Mouse (Mus musculus) neural tube, embryonic 12.5 days (tissue): ENCODE data around the gene Hist1h3g. TPM values are rescaled to one million over a fixed set of nuclear protein-coding genes. Genes with fewer than 3 reads are reported as not detected.
"Not testable (repeated sequence)": the region's sequence is repeated elsewhere in the genome, so short reads cannot be mapped to it uniquely, and the experiment has no call there.

Experiments used
- ATAC-seq: fragments of 200-750 bp; cut with Nextera tagmentation; 2 replicates; pipeline ENCODE4 v1.8.0; 2017; ENCODE audit warnings: low read depth, mild to moderate bottlenecking, moderate TSS enrichment, moderate library complexity; ENCODE audit not compliant: low FRiP score
- H3K27ac ChIP-seq: fragments of 300-500 bp; sonication (generic); 2 replicates; pipeline ENCODE4 v1.5.1; 2016
- H3K27me3 ChIP-seq: fragments of 300-500 bp; sonication (generic); replicated peaks from 2 replicates; pipeline ENCODE4 v1.6.1; 2016; ENCODE audit warnings: mild to moderate bottlenecking
- H3K36me3 ChIP-seq: fragments of 300-500 bp; sonication (generic); 2 replicates; pipeline ENCODE4 v1.6.1; 2016; ENCODE audit warnings: mild to moderate bottlenecking
- H3K4me1 ChIP-seq: fragments of 300-500 bp; sonication (generic); 2 replicates; pipeline ENCODE4 v1.6.1; 2016
- H3K4me2 ChIP-seq: fragments of 300-500 bp; sonication (generic); replicated peaks from 2 replicates; pipeline ENCODE4 v1.6.1; 2016; ENCODE audit warnings: mild to moderate bottlenecking
- H3K4me3 ChIP-seq: fragments of 300-500 bp; sonication (generic); 2 replicates; pipeline ENCODE4 v1.5.1; 2016
- H3K9ac ChIP-seq: fragments of 300-500 bp; sonication (generic); 2 replicates; pipeline ENCODE4 v1.6.1; 2016; ENCODE audit warnings: mild to moderate bottlenecking
- H3K9me3 ChIP-seq: fragments of 300-500 bp; sonication (generic); 2 replicates; pipeline ENCODE4 v1.6.1; 2016; ENCODE audit warnings: mild to moderate bottlenecking
- WGBS: fragments of 180-500 bp; shearing (Covaris S2); methylation state at CpG from one replicate; pipeline ENCODE4 v1.1.7; 2016; 5-methylcytosine and 5-hydroxymethylcytosine counted together
- polyA plus RNA-seq: library from polyadenylated mRNA; unstranded; fragments of >200 nt; fragmentation: Nextera tagmentation; extraction: Ambion mirVana; gene quantifications from 2 replicates; pipeline ENCODE4 v1.2.1, GENCODE M21; 2016

Hist1h3g gene
- polyA plus RNA-seq, 1 experiment from 2014 or later = 3.0 TPM

DNA sequence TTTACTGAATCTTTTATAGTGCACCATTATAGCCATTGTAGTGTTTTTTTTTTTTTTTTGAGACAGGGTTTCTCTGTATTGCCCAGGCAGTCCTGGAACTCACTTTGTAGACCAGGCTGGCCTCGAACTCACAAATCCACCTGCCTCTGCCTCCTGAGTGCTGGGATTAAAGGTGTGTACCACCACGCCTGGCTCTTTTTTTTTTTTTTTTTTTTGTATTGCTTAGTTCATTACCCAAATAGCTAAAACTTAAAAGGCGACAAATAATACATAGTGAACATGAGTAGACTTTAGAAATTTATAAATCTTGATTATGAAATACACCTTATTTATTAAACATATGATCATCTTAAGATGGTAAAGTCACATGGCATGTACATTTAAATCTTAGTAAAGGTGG, 6.3 kb downstream of the Hist1h3g start:
- Histone ChIP-seq H3K9me3 (no peaks in the 10 kb centered on the region), H3K4me2 (no peak overlapping the region), H3K27me3 (no peaks in the 10 kb centered on the region), H3K36me3 (no peaks in the 10 kb centered on the region), H3K27ac (no peak overlapping the region), H3K4me3 (no peak overlapping the region), H3K9ac (no peak overlapping the region), H3K4me1 (peaks cover under 1% of the 10 kb centered on the region)
- ATAC-seq = no peak
- 81% methylated on average over 3 of the region's 3 CpGs for WGBS

DNA sequence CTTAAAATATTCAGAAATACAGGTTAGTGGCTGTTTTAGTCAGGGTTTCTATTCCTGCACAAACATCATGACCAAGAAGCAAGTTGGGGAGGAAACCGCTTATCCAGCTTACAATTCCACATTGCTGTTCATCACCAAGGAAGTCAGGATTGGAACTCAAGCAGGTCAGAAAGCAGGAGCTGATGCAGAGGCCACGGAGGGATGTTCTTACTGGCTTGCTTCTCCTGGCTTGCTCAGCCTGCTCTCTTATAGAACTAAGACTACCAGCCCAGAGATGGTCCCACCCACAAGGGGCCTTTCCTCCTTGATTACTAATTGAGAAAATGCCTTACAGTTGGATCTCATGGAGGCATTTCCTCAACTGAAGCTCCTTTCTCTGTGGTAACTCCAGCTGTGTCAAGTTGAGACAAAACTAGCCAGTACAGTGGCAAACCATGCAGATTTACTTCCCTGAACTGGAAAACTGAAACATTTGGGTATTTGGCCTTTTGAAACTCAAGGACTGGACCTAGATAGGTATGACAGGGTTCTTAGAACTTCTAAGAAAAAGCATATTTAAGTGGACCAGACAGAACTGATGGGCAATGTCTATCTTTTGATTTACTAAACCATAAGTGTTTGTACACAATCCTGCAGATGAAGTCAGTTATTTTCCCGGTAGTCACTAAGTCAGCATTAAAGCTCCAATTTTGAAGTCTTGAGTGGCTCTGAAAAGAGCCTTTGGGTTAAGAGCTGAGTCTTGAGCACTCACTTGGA, 7.2 kb downstream of the Hist1h3g start:
- not testable (repeated sequence) for H3K27me3 ChIP-seq, H3K4me1 ChIP-seq, H3K27ac ChIP-seq, H3K36me3 ChIP-seq, H3K9me3 ChIP-seq, ATAC-seq
- 6% methylated on average over 3 of the region's 3 CpGs for WGBS
- peak overlapping the region; percentile 42 for H3K4me3 ChIP-seq
- peak overlapping the region; percentile 68 for H3K4me2 ChIP-seq
- H3K9ac ChIP-seq = peak overlapping the region; percentile 56

DNA sequence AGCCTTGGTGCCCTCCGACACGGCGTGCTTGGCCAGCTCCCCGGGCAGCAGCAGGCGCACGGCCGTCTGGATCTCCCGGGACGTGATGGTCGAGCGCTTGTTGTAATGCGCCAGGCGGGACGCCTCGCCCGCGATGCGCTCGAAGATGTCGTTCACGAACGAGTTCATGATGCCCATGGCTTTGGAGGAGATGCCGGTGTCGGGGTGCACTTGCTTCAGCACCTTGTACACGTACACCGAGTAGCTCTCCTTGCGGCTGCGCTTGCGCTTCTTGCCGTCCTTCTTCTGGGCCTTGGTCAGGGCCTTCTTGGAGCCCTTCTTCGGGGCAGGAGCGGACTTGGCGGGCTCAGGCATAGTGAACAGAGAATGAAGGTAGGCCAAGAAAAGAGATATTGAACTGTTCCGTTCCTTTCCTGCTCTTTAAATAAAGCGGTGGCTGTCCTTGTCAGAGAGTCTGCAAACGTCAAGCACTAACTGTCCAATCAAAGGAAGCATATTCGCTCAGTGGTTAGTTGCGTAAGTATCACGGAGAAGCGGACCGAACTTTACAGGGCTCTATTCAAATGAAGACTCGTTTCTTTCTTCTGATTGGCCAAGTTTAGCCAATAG, 7.9 kb downstream of the Hist1h3g start, which contains the start of gene Hist1h2bh:
Gene Hist1h2bh (minus strand): TSS at position 394 of the 609 bp plus-strand sequence.
- peak; percentile 91 for ATAC-seq
- H3K9me3 ChIP-seq, H3K27me3 ChIP-seq, H3K36me3 ChIP-seq, H3K4me1 ChIP-seq: not testable (repeated sequence)
- H3K27ac ChIP-seq = peak within 1 kb of the TSS; percentile 57; the same call in 1 of the 2 replicates
- peak within 1 kb of the TSS; percentile 56 for H3K9ac ChIP-seq
- under 1% methylated on average over 42 of the region's 42 CpGs for WGBS
- H3K4me3 ChIP-seq = peak within 1 kb of the TSS; percentile 48
- H3K4me2 ChIP-seq = peak within 1 kb of the TSS; percentile 68

DNA sequence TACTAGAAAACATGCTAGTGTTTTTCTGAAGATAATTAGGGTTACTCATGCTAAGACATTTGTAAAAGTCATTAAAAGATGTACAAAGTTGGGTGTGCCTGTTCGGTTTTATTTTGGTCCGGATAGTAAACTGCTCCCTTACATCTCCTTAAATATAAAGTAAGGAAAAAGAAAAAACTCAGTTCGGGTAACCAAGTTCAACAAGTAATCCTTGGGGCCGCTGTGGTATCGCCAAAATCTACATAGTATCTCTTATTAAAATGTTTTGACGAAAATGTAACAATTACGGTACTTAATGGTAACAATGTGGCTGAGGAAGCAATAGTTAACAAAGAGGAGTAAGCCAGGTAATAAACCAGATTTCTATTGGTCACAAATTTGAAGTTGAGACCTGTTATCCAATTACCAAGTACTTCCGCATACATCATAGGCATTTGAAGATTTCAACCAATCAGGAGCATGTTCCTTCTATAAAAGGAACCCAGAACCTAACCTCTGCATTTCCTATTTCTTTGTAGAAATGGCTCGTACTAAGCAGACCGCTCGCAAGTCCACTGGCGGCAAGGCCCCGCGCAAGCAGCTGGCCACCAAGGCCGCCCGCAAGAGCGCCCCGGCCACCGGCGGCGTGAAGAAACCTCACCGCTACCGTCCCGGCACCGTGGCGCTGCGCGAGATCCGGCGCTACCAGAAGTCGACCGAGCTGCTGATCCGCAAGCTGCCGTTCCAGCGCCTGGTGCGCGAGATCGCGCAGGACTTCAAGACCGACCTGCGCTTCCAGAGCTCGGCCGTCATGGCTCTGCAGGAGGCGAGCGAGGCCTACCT, 9.0 kb downstream of the Hist1h3g start, which contains the start of gene Hist1h3f:
Gene Hist1h3f (plus strand): TSS at position 88 of the 822 bp plus-strand sequence.
- H3K36me3 ChIP-seq = no peaks in the 10 kb centered on the region
- H3K9ac ChIP-seq = peak within 1 kb of the TSS; percentile 61
- H3K9me3 ChIP-seq = no peaks in the 10 kb centered on the region
- under 1% methylated on average over 25 of the region's 45 CpGs for WGBS
- H3K4me1 ChIP-seq = no peaks in the 10 kb centered on the region
- peak; percentile 94 for ATAC-seq
- H3K27me3 ChIP-seq = no peaks in the 10 kb centered on the region
- H3K4me2 ChIP-seq = peak within 1 kb of the TSS; percentile 68
- peak within 1 kb of the TSS; percentile 81 for H3K27ac ChIP-seq
- H3K4me3 ChIP-seq = peak within 1 kb of the TSS; percentile 48

DNA sequence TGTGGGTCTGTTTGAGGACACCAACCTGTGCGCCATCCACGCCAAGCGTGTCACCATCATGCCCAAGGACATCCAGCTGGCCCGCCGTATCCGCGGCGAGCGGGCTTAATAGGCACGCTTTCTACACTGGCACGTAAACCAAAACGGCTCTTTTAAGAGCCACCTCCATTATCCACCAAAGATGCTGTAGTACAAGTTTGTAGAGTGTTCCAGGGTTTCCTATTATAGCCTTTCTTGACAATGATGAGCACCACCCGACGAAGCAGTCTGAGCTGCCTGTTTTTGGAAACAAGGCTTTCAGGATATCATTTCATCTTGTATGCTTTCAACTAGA, 9.5 kb downstream of the Hist1h3g start:
- not testable (repeated sequence) for H3K27ac ChIP-seq, H3K9me3 ChIP-seq, H3K27me3 ChIP-seq, H3K4me1 ChIP-seq, H3K36me3 ChIP-seq
- Histone ChIP-seq H3K4me3 (peak overlapping the region; percentile 48), H3K4me2 (peak overlapping the region; percentile 52), H3K9ac (peak overlapping the region; percentile 61; the same call in 1 of the 2 replicates)
- 0% methylated on average over 13 of the region's 14 CpGs for WGBS
- peak; percentile 1 for ATAC-seq

DNA sequence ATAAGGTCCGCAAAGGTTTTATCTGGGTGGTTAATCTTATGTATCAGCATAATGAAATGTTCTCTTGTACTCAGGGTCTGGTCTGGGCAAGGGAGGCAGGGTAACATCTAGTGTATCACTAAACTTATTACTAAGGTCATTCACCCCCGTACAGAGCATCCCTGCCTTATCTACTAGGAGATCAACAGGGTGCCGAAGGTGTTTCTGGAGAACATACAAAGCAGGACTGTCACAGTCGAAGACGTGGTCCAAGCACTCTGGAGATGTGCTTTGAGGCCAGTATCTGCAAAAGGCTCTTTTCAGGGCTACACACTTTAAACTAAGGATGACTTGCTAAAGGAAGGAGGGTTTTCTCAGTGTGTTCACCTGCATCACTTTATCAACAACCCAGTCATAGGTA, 11.5 kb downstream of the Hist1h3g start:
- Histone ChIP-seq H3K4me2 (no peak overlapping the region), H3K27ac (no peak overlapping the region), H3K9me3 (no peaks in the 10 kb centered on the region), H3K4me3 (no peak overlapping the region), H3K4me1 (peaks cover 7% of the 10 kb centered on the region; the same call in 1 of the 2 replicates), H3K9ac (no peak overlapping the region), H3K36me3 (no peaks in the 10 kb centered on the region), H3K27me3 (no peaks in the 10 kb centered on the region)
- ATAC-seq = no peak
- 89% methylated on average over 5 of the region's 5 CpGs for WGBS

DNA sequence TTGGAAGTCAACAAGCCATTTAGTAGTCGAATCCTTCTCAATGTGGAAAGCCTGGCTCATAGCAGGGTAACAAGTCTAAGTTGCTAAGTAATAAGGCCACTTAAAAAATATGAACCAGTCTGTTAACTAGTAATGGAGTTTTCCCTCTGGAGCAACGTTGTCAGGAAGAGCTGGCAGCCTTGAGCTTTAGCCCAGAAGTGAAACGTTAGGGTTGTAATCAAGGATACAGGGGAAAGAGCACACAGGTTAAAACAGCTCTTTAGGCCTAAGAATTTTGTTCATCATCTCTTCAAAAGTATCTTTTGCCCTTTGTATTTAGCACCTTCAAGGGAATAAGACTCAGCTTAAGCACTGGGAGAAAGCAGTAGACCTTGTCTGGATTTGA, 15.5 kb downstream of the Hist1h3g start:
- H3K9ac ChIP-seq = peak overlapping the region; percentile 53
- H3K9me3 ChIP-seq = no peaks in the 10 kb centered on the region
- H3K27me3 ChIP-seq = no peaks in the 10 kb centered on the region
- H3K4me2 ChIP-seq = peak overlapping the region; percentile 65
- H3K4me3 ChIP-seq = peak overlapping the region; percentile 41
- 4% methylated on average over 3 of the region's 3 CpGs for WGBS
- ATAC-seq = no peak
- peak overlapping the region; percentile 43 for H3K27ac ChIP-seq
- no peaks in the 10 kb centered on the region for H3K36me3 ChIP-seq
- H3K4me1 ChIP-seq = peaks cover 12% of the 10 kb centered on the region; the same call in 1 of the 2 replicates

DNA sequence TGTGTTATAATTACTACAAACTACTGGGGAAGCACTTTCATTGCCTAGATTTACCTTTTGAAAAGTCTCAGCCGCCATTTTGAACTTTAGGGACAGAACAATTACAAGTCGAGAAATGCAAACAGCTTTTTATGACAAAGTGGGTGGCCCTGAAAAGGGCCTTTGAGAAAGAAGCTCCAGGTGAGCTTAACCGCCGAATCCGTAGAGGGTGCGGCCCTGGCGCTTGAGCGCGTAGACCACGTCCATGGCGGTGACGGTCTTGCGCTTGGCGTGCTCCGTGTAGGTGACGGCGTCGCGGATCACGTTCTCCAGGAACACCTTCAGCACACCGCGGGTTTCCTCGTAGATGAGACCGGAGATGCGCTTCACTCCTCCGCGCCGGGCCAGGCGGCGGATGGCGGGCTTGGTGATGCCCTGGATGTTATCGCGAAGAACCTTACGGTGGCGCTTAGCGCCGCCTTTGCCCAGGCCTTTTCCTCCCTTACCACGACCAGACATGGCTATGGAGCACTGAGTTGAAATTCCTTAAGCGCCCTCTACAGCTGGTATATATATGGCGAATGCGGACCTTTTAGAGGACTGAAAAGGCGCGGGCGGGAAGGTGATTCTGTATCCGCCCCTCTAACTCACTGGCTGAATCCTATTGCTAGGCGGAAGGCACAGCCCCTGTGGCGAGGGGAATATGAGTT, 16.1 kb downstream of the Hist1h3g start, which contains the start of gene Hist1h4f:
Gene Hist1h4f (minus strand): TSS at position 503 of the 689 bp plus-strand sequence.
- peak within 1 kb of the TSS; percentile 43 for H3K27ac ChIP-seq
- peak within 1 kb of the TSS; percentile 41 for H3K4me3 ChIP-seq
- H3K27me3 ChIP-seq, H3K36me3 ChIP-seq, H3K9me3 ChIP-seq: not testable (repeated sequence)
- peak within 1 kb of the TSS; percentile 65 for H3K4me2 ChIP-seq
- peaks cover 12% of the 10 kb centered on the region; the same call in 1 of the 2 replicates for H3K4me1 ChIP-seq
- WGBS = under 1% methylated on average over 47 of the region's 47 CpGs
- ATAC-seq = peak; percentile 80
- H3K9ac ChIP-seq = peak within 1 kb of the TSS; percentile 53

DNA sequence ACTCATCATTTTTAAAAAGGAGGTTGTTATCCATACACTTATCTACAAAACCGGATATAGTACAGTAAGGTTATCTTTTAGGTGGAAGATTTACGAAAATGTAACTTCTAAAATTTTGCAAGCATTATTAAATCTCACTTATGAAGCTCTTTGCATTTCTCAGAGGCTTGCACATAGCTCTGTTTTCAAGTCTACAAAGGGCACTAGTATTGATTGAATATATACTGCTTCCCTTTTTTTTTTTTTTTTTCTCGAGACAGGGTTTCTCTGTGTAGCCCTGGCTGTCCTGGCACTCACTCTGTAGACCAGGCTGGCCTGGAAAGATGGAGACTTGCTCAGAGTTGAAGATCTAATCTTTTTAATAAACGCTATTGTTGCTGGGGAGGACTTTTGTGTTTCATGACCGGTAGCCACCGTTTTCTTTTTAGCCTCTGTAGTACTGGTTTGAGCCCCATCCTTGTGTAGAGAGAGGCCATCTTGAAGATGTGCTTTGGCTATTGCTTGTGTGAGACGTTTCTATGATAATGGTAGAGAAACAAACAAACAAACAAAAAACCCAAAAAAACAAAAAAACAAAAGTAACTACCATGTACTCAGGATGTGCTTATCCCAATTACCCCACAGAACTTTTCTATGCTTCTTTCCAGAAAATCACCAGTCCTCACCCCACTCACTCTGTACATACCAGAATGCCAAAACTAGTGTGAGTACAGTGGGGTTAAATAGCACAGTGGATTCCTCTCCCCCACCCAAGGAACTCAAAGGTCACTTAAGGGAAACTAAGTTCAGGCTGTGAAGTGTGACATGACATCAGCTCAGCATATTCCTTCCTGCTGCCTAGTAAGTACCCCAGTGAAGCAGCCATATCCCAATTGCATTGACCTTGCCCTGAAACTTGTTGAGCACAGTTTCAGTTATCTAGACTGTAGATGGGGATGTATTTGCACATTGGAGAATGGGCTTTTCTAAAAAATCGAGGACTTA, 17.0 kb downstream of the Hist1h3g start:
- Histone ChIP-seq H3K4me1 (peaks cover 12% of the 10 kb centered on the region; the same call in 1 of the 2 replicates), H3K9ac (0 out of 2 replicates have a peak overlapping the region, but pooled peaks have one; percentile 53), H3K4me2 (peak overlapping the region; percentile 65), H3K27me3 (no peaks in the 10 kb centered on the region), H3K4me3 (peak overlapping the region; percentile 41; the same call in 1 of the 2 replicates), H3K27ac (no peak overlapping the region; the same call in 1 of the 2 replicates), H3K9me3 (no peaks in the 10 kb centered on the region), H3K36me3 (no peaks in the 10 kb centered on the region)
- no peak for ATAC-seq
- WGBS = 54% methylated on average over 8 of the region's 8 CpGs

DNA sequence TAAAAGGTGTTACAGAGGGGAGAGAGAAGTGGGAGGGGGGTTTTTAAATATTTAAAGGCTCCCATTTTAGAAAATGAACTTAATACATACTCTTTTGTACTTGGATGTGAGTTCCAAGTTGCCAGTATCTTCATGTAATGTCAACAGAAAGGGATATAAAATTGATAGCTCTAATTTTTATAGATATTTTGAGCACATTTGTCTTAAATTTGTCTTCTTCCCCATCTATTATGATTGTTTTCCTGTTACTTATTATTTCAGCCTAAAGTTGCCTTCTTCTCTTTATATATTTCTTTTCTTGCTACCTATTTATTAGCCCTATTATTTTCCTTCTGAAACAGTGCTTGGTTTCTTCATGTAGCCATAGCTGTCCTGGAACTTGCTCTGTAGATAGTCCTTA, 17.7 kb downstream of the Hist1h3g start, which contains the start of gene Hist1h1d:
Gene Hist1h1d (plus strand): TSS at position 301 of the 400 bp plus-strand sequence.
- Histone ChIP-seq H3K4me1 (peaks cover 12% of the 10 kb centered on the region; the same call in 1 of the 2 replicates), H3K36me3 (no peaks in the 10 kb centered on the region), H3K4me2 (peak within 1 kb of the TSS; percentile 98; the same call in 1 of the 2 replicates), H3K9me3 (no peaks in the 10 kb centered on the region), H3K9ac (no peak within 1 kb of the TSS), H3K27ac (no peak within 1 kb of the TSS; the same call in 1 of the 2 replicates), H3K27me3 (no peaks in the 10 kb centered on the region), H3K4me3 (no peak within 1 kb of the TSS)
- ATAC-seq = no peak
